Mouse (Mus musculus) heart, postnatal 0 days (tissue): ENCODE data around the gene Sesn3.

Experiments used
- CTCF ChIP-seq: IDR thresholded peaks from 2 replicates; pipeline ENCODE4 v1.5.1; 2016; ENCODE audit warnings: antibody characterized with exemption, control low read depth, low read depth
- EP300 ChIP-seq: IDR thresholded peaks from 2 replicates; pipeline ENCODE4 v1.6.1; 2016; ENCODE audit warnings: antibody characterized with exemption, low read depth

- TF ChIP-seq EP300 (no peak), CTCF (no peak)
Observed at GRCm38 (mm10) chr9:14261150-14261549, 13.7 kb upstream of the Sesn3 start.
